Mouse (Mus musculus) forelimb bud, embryonic 11.5 days (tissue): ENCODE results near the gene Zdhhc1.

Source experiments
- DNase-seq: peaks from one replicate; pipeline ENCODE4 v3.0.0-alpha.2; 2012; ENCODE audit warnings: low read depth, low spot score

Gene Zdhhc1

DNA sequence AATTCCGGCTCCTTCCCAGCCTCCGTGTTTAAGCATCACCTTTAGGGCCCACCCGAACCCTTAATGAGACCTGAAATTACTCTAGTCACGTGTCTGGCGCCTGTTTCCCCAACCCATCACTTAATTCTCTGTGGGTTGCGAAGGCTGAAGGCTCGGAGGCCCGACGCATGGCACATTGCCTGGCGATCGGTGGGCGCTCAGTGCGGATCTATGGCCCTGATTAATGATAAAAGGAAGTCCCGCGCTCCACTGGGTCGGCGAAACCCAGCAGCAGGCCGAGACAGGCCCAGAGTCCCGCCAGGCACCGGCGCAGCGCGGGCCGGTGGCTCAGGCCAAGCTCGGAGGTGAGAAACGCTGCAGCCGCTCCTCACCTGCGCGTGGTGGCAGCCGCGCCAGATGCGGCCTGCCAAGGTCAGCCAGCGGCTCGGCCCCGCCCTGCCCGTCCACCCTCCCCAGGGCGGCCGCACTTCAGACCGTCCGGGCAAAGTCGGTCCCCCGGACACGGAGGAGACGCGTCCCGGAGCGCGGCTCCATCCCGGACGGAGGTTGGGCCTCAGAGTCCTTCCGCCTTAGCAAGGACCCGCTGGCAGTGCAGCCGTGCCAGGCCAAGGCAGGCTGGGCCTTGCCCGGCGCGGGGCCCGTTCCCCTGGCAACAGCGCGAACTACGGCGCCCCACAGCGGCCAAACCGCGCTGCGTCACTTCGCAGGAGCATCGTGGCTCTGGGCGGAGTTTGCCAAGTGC, at the start of gene Zdhhc1:
Gene Zdhhc1, minus strand, starts transcription at position 464 of the 742 bp plus-strand sequence.
- DNase-seq: peak; percentile 84

DNA sequence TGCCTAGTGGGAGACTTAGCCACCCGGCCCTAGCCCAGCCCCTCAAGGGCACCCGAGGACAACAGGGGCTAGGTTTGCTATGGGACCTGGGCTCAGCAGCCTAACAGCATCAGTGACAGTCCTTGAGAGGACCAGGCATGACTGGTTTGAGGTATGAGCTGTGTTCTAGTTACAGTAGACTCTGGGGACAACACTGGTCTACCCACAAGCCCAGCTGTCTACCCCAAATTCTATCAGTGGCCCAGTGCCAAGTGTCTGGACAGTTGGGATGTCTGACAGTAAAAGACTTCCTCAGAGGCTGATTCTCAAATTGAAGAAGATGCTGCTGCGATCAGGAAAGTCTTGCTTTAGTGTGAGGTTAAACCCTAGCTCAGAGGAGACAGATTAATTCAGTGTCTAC, 48.5 kb upstream of the Zdhhc1 start:
- no peak for DNase-seq

DNA sequence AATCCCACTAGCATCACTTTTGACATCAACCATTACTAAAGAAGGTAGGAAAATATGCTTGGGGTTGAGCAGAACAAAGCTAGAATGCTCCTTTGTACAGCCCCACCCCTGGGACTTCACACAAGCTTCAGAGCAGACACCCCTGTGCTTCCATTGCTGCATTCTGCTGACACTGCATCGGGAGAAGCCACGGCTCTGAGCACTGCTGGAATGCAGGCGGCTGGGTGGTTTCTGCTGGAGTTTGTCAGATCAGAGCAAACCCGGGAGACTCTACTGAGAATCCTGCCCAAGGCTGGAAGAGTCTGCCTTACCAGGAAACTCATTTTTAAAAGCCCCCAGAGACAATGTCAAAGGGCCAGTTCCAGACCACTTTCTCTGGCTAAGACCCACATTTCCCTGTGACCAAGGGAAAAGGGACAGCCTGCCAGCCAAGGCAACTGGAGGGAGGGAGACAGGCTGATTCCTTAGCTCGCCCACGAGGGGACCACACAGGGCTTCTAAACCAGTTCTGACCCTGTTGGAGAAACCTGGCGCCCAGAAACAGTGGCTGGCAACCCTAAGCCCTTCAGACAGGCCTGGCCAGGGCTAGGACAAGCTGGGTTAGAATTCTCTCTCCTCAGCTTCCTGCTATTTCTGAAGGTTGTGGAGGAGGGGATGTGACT, 48.0 kb upstream of the Zdhhc1 start:
- no peak for DNase-seq

DNA sequence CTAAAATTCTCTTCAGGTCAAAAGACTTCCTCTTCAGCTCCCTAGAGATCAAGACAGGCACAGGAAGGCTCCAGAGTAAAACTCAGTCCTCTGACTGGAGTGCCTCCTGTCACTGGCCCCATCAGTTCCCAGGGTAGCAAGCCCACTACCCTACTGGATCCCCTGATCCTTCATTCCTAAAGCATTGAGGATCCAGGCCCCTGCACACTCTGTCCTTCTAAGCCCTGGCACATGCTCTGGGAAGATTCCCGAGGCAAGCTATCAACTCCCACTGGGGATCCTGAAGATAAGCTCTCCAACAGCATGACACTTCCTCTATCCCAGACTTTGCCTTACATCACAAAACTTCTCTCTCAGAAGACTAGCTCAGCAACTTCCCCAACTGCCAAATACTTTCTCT, 47.0 kb upstream of the Zdhhc1 start:
- DNase-seq: no peak

DNA sequence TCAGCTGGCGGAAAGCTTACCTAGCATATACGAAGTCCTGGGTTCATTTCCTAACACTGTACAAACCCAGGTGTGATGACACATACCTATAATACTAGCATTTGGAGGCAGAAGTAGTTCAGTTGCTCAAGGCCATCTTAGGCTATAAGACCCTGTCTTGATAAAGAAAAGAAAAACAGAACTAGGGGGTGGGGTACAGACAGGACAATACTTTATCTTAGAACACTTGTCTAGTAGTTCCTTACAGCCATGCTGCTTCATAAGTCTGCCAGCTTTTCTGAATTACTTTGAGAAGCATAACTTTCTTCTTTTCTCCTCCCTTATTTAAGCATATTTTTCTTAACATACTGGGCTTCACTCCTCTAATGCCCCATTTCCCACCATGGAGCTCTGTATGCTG, 46.1 kb upstream of the Zdhhc1 start:
- DNase-seq: no peak

DNA sequence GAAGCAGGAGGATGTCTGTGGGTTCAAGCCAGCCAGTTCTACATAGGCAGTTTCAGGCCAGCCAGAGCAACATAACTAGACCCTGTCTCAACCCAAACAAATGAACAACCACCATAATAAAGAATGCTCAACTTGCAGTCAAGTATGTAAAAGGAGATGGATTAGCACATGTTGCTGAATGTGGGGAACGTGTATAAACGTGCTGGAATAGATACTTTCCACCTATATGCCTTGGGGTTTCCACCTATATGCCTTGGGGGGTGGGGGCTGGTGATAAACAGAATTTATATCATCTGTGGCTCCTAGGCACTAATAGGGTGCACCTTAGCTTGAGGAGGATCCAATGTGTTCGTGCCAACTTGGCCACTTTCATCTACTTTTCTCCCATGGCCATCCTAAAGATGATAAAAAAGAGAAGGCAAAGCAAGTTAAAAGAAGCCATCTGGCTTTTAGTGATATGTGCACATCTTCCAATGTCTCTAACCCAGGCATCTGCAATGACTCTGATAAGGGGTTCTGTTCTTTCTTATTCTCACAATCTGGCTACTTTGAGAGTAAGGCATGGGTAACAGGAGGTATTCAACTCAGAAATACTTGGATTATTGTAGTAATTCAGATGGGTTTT, 45.4 kb upstream of the Zdhhc1 start:
- no peak for DNase-seq

DNA sequence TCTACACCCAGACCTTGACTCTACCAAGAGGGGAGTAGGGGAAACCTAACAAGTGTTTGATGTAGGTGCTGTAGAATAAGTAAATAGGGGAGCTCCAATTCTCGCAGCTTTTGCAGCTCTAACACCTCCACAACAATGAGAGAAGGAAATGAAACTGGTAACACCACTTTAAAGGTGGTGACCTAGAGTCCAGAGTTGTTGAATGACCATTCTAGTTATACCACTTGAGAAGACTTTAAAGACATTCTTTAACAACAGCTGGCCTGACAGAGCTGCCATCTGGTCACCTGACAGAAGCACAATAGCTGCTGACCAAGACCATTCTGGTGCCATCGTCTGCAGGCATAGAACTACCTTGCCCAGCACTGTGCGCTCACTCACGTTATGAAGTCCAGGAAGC, 42.2 kb upstream of the Zdhhc1 start:
- DNase-seq: no peak

DNA sequence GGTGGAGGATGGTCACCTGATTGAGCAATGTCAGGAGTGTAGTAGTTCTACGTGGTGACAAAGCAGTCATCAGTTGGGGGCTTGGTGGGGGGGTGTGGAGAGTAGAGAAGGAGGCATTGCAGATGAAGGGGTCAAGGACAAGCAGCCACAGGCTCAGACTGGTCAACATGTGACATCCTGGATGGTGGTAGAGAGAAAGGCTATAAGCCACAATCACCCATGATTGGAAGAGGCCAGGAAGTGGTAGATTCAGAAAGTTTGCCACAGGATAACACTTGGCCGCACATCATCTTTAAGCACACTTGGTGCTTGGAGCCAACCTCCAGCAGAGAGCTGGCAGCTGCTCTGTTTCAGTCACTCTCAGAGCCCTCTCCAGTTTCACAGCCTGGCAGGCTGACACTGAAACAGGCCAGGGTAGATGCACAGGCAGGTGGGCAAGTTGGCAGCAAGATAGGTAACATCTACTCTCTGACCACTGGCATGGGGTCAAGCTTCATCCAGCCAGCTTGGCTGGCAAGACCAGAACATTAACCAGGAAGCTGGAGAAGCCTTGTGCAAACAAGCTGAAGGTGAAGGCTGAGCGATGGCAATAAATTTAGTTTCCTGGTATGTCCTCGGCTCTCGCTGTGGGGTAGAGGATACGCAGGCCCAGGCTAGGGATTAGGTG, 40.4 kb upstream of the Zdhhc1 start:
- DNase-seq: no peak

DNA sequence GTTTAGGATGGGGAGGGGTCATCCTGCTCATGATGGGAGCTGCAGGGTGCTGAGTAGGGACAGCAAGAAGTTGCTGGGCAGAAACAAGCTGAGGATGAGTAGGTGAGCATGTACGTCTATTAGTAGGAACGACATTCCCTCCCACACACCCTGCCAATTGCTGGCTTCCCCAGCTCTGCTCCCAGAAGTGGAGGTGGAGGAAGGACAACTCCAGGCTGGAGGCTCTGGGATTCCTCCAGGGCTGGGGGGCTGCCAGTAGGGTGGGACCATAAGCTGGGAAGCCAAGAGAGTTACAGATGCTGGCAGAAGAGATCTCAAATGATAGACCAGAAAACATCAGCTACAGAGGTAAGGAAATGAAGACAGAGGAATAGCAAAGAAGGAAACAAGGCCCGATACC, 39.8 kb upstream of the Zdhhc1 start:
- no peak for DNase-seq

DNA sequence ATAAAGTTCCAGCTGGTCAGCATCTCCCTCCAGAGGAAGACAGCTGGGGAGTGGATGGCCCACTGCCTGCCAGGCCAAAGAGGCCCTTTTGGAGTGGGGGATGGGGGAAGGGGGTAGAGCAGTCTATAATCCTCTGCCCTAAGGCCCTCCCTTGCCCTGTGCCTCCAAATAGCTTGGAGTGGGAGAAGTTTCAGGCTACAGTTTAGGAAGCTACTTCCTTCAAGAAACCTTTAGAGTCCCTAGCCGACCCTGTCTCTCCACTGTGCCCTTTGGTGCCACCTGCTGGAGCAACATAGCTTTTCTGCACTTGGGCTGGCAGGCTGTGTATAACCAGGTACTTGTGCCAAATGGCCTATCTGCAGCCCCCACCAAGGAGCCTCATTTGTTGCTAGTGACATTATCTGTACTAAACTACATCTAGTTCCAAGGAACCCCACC, 37.2 kb upstream of the Zdhhc1 start:
- DNase-seq: peak; percentile 79

DNA sequence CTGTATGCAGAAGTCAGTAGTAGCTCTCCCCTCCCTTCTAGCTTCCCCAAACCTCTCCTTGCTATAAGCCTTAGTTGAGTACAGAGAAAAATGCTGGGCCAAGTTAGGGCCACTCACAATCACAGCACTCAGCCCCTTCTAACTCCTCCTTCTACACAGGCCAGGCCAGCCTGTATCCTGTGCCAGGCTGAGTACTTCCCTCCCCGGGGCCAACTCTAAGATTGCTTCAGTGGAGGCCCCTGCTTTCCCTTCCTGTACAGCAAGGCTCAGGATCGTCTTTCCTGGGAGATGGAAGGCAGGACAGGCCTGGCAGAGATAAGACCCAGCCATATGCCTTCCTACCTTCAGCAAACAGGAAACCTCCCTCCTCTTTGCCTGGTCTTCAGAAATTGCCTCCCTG, 36.7 kb upstream of the Zdhhc1 start:
- DNase-seq: no peak

DNA sequence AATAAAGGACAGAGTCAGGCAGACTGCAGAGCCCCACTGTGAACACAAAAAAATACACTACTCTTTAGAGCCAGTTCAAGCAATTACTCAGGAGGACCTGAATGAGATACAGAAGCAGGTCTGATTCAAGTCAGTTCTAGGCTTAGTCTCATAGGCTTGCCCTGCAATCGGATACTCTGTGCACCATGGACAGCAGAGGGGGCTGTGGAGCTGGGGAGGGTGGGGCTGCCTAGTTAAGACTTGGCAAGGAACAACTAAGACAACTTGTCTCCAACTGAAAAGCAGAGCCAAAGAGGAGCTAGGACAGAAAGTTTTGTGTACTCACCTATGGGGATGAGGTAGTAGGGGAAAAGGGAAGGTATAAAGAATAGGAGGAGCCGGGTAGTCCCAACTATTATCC, 35.1 kb upstream of the Zdhhc1 start:
- DNase-seq: no peak

DNA sequence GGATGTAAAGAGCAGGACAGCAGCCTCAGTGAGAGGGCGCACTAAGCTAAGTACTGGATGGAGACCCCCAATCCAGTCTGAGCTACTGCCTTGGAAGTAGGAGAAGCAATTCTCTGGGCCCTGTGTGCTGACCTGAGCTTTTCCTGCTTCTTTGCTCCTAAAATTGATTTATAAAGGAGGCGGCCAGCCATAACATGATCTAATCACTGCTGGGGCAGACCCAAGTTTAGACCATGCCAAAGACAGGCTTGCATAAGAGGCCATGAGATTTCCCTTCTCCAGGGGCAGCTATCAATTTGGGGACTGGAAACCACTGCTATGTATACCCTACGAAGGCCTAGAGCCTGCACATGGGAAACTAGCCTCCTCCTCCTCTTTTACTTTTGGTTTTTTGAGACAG, 32.6 kb upstream of the Zdhhc1 start:
- no peak for DNase-seq

DNA sequence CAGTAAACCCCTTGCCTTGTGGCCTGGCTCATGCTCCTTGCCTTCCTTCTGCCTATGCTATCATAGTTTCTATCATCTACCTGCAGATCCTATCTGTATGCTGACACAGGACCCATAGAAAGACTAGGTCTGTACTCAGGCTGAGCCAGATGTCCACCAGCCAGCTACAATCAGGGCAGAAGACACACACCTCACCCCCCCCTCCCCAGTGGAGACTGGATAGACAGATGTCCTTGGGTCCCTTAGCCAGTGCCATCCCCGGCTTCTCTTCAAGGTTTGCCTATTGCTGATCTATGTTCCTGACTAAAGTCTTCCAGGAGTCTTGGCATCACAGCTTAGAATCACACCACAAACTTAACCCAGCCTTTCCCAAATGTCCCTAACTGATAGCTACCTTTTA, 31.5 kb upstream of the Zdhhc1 start:
- DNase-seq: no peak

DNA sequence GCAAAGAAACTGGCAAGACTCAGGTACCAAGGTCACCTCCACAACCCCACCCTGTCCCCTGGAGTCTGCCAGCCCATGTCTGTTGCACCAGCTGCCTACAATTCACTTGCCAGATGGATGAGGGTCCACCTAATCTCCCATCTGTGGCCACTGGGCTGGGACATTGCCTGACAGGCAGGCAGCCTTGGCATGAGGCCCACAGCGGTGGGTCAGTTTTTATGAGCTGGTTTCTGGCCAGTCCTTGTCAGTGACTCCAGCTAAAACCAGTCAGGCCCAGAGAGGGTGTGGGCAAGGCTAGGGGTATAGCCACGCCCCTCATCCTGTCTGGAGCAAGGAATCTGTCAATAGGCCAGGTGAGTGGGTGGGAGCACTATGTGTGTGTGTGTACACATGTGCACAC, 30.4 kb upstream of the Zdhhc1 start:
- no peak for DNase-seq

DNA sequence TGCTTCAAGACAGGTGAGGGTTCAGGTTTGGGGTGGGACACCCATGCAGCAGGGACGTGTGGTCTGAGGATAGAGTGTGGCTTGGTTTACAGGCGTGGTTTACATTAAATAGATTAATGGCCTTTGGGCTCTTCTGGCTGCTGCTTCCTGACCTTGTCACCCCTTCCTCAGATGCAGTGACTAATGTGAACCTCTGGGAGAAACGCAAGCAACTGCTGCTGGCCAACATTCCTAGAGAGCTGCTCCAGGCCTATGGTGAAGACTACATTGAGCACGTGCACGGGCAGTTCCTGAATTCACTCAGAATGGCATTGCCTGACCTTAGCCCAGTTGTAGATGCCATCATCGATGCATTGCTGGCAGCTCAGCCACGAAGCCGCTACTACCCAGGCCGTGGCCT, 26.2 kb upstream of the Zdhhc1 start:
- no peak for DNase-seq

DNA sequence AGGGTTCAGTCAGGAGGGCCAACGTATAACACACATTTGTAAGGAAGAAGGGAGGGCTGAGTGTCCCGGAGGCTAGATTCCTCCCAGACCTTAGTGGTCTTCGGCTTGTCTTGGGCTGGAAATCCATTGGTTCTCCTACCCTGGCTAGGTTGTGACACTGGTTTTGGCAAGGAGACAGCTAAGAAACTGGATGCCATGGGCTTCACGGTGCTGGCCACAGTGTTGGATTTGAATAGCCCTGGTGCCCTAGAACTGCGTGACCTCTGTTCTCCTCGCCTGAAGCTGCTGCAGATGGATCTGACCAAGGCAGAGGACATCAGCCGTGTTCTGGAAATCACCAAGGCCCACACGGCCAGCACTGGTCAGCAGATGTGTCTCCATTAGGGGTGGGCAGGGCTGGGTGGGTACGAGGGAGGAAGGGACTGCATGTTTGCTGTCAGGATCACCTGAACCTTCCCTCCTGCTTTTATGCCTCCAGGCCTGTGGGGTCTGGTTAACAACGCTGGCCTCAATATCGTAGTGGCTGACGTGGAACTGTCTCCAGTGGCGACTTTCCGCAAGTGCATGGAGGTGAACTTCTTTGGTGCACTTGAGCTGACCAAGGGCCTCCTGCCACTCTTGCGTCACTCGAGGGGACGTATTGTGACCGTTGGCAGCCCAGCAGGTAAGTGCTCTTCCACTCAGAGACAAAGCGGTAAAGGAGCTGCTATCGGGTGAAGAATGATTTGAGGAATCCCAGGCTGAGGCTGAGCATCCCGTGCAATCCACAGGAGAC, 25.5 kb upstream of the Zdhhc1 start:
- no peak for DNase-seq

DNA sequence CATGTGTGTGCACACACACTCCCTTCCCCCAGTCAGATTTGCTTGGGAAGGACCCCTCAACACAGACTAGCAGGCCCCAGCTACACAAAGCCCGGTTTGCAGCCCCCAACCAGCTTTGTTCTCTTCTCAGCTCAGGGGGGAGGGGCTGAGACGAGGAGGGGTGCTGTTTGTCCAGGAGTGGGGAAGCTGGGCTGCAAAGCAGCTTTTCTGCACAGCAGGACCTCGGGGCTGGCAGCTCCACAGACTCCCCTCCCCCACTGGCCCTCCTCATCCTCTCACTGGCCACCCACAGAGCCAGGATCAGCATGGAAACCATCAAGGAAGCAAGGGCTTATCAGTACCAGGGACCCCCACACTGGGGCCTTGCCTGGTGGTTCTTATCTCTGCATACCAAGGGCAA, 24.4 kb upstream of the Zdhhc1 start:
- peak; percentile 39 for DNase-seq

DNA sequence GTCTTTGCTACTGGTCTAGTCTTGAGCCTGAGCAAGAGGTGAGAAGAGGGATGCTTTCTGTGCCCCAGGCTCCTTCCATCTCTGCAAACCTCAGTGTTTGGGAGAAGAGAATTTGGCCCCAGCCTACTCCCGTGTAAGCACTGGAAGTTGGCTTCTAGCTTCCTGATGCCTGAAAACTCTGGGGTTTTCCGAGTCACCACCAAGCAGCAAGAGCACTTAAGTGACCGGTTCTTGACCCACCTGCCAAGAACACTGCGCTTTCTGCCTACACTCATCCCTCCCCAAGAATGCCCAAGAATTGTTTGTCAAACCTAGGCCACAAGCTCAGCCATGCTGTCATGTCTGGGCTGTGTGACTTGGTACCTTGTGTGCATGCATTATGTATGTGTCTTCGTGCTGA, 23.8 kb upstream of the Zdhhc1 start:
- DNase-seq: no peak

DNA sequence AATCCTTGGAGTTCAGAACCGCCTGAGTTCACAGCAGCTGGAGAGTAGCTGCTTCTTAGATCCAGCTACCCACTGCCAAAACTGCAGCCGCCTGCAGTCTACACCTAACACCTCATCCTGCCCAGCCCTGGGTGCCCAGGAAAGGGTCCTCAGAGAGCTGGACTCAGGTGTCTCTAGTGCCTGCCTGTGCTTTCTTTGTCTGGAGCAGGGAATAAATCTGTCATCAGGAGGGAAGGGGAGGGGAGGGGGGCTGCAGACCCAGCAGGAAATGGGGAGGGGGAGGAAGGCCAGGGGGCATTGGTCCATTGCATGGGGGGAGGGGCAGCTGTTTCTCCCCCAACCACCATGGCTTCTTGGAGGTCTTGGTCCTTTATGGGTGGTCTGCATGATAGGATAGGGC, 22.9 kb upstream of the Zdhhc1 start:
- DNase-seq: peak; percentile 88

DNA sequence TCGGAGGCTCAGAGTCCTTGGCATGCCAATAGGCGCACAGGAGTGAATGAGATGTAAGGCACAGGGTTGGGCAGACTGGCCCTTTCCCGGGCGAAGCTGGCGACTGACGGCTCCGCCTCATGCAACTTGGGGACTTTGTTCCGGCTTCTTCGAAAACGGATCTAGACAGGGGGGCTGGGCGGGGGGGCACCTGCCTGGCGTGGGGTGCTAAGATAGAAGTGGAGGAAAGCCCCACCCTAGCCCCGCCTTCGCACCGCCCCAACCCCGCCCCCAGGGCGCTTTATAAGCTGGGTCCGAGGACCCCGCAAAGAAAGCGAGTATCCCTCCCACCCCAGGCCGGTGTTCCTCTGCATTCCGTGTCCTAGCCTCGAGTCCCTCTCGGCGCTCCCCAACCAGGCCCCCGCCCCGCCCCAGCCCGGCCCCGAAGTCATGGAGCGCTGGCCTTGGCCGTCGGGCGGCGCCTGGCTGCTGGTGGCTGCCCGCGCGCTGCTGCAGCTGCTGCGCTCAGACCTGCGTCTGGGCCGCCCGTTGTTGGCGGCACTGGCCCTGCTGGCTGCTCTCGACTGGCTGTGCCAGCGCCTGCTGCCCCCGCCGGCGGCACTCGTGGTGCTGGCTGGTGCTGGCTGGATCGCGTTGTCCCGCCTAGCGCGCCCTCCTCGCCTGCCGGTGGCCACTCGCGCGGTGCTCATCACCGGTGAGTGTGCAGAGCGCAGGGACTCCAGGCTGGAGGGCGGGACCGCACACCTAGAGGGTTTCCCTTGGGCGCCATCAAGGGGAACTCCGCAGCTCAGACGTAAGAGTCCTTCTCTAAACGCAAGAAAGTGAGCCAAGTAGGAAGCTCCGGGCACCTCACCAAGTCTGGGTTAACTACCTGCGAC, 22.0 kb upstream of the Zdhhc1 start, which contains the start of gene Hsd11b2:
Gene Hsd11b2, plus strand, starts transcription at position 320 of the 878 bp plus-strand sequence.
- DNase-seq: peak; percentile 79
